Mouse (Mus musculus): ENCODE measurements at regions not wholly inside any gene's neighbourhood (a gene's known extent, or its start where the extent isn't known, plus 50 kb on each side); places are given as distances from the start of the nearest gene placed in this dataset.
A peak's percentile ranks its signal among the peaks of the same experiment; 100 is the strongest.

DNA sequence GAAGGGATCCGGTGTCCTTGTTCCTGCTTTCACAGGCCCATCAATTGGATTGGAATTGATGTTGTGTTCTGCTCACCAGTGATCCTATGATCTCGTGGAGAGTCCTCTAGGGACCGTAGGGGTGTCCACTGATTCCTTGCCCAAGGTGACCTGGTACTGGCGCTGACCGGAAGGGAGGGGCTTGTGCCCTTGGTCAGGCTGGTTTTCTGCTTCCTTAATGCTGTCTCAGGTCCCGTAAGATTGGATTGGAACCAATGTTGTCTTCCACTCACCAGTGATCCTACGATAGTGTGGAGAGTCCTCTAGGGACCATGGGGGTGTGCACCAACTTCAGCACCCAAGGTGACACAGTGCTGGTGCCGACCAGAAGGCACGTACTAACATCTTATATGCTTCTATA lies 324.9 kb upstream of the Ptchd4 start:
- no peak for DNase-seq

DNA sequence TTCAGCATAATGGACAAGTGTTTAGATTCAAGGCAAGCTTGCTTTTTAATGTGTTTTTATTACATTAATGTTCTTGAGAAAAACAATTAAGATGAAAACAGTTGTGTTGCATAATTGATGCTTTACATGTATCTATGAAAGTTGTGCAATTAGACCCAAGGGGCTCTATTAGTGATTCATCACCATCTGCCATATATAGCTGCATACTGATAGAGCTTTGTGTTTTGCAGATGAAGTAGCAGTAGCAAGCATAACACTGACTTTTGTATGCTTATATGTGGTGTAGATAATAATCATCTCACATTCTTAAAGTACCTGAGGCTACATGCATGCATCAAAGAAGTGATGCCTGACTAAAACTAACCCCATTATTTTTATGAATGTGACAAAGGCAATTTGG lies 307.3 kb upstream of the Ptchd4 start:
- no peak for DNase-seq

DNA sequence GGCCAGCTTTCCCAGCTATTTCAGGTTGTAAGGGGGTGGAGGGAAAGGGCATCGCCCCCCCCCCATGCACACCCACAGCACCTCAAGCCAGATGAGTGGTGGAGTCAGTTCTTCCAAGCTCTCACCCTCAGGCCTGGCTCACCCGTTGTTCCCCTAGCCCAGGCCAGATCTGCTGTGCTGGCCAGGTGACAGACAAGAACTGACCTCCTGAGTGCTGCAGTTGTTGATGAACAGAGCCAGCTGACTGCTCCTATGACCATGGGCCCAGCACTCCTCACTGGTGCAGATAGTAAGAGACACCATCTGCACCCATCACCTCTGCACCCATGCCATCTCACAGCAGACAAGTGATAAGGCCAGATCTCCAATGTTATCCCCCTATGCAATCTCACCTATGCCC lies 291.5 kb upstream of the Ptchd4 start:
- no peak for DNase-seq

DNA sequence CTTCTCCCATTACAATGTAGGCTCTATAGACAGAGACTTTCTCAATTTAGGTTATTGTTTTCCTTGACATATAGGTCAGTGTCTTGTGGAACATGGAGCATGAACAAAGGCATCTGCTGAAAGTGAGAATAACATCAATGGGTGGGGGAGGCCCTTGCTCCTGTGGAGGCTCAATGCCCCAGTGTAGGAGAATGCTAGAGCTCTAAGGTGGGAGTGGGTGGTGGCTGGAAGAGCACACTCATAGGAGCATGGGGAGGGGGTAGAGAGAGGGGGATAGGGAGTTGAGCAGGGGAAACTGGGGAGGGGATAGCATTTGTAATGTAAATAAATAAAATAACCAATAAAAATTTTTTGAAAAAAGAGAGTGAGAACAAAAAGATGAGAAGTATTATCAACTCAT lies 288.5 kb upstream of the Ptchd4 start:
- no peak for DNase-seq

DNA sequence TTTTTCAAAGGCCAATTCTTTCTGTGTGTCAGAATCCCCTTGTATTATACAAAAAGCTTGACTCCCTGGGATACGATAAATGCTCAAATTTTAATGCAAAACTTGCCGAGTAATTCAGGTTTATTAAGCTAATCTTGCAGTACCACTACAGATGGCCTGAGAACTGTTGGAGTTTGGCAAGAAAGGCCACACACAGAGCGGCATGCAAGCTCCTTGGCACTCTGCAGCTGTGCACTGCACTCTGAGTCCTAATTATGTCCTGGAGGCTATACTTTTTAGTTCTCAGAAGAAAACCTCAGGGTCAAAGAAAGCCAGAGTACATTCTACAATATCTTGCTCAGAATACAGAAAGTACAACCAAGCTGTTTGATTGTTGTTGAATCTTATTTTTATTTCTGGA lies 286.3 kb upstream of the Ptchd4 start:
- DNase-seq = no peak

DNA sequence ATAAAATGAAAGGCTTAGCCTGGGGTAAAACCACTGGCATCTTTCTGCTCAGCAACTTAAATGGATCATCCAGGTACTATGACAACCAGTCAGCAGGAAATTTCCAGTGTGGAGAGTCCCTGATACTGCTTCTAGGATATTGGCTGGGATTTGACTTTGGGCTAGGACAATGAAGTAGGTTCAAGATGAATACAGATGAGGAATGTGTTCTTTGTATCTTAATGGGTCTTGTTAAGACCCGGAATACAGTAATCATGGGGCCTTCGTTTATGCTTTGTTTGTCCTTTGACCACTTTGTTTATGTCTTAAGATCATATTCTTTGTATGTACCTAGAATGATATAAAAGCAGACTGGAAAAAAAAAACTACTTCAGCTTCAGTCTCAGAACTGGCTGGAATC lies 278.7 kb upstream of the Ptchd4 start:
- no peak for DNase-seq

DNA sequence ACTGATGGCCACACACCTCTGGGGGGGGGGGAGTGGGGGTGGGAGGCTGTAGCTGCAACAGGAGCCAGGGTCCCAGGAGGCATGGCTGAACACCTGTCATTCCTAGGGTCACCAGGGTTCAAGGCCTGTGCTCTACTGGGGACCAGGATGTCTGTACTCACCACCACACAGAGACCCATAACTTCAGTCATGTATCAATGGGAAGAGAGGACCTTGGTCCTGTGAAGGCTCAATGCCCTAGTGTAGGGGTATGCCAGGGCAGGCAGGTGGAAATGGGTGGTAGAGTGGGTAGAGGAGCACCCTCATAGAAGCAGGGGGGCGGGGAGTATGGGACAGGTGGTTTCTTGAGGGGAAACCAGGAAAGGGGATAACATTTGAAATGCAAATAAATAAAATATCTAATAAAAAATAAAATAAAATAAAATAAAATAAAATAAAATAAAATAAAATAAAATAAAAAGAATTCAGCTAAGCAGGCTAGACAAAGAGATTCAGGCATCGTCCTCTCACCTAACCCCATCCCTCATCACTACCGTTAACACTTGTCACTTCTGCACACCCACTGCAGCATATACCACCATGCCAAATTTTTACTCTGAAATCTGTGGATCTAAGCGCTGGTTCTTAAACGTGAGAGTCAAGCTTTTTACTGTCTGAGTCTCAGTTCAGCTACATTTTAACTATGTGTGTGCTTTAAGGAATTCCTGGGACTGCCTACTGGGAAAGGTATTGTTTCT lies 265.8 kb upstream of the Ptchd4 start:
- DNase-seq = no peak

DNA sequence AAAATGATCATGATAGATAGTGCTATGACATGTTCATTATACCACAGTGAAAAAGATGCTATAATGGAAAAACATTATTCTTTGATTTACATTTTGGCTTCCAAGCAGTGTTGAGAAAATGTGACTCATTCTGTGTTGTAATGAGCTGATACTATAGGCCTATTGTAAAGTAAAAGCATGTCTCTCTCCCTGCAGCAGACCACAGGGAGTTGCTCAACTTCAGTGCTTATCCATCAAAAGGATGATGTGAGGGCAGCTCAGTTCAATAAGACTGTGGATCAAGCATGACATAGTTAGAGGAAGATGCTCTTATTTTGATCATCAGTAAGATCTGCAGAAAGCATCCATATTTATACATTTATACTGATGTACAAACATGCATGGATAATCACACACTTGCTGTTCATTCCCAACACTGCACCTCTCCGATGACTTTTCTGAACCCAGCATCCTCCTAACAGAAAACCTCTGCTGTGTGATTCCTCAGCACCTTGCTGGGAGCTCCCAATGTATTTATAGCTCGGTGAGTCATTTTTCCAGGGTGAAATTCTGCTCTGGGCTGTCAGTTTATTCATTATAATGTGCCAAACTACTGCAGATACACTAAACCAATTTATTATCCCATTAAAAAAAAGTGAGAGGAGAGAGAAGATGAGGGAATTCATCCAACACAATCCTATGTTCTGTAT lies 224.8 kb upstream of the Ptchd4 start:
- no peak for DNase-seq

DNA sequence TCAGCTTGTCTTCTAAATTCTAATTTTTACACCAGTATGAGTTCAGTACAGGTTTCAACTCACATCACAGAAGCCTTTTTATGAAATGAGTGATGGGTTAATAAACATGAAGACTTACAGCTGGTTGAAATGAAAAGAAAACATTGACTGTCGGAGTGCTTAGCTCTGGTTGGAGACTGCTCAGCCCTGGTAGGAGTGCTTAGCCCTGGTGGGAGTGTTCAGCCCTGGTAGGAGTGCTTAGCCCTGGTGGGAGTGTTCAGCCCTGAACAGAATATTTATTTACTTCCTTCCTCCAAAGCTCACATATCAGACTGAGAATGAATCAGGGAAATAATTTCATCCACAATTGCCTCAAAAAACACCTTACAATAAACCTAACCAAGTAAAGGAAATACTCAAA lies 202.1 kb upstream of the Ptchd4 start:
- DNase-seq = no peak

DNA sequence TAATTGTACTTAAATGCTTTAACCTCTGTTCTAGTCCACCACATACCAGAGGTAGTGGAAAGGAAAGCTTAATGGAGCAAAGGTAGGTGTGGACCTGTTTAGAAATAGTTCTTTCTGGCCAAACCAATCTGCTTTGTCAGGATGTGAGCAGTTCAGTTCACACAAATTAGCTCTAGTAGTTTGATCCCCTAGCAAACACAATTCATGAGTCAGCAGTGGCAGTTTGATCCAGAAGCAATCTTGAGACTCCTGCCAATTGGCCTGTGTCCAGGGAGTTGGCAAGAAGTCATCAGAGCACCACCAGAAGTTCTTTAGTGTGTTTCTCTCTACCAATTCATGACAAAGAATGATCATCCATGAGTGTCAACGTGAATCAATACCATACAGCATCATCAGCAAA lies 195.0 kb upstream of the Ptchd4 start:
- peak; percentile 60 for DNase-seq

DNA sequence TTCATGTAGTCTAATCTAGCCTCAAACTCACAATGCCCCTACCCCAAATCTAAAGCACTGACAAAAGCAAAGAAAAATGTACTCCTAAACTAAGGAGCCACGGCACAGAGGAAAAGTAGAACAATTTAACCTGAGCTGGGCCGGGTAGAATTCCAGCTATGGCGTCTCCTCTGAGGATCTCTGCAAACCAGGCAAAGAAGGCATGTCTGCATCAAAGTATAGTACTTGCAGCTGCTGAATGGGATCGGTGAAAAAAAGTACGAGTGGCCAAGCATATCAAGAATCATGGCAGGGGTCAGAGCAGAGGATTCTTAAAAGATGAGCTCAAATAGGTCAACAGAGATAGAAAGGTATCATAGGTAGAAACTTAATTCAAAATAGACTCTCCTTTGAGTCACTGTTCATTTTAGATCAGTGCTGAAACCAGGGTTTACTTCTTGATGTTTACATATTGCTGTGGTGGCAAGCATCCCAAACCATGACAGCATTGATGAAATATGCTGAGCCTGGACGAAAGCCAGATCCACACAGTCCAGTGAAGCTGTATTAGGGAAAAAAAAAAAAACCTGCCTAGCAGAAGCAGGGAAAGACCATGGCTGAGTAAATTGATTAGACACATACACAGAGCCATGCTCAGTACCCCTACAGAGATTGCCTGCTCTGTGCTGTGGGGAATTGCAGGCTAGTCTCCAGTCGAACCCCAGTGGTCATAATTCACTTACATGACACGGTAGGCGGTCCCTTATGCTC lies 189.1 kb upstream of the Ptchd4 start:
- peak; percentile 63 for DNase-seq

DNA sequence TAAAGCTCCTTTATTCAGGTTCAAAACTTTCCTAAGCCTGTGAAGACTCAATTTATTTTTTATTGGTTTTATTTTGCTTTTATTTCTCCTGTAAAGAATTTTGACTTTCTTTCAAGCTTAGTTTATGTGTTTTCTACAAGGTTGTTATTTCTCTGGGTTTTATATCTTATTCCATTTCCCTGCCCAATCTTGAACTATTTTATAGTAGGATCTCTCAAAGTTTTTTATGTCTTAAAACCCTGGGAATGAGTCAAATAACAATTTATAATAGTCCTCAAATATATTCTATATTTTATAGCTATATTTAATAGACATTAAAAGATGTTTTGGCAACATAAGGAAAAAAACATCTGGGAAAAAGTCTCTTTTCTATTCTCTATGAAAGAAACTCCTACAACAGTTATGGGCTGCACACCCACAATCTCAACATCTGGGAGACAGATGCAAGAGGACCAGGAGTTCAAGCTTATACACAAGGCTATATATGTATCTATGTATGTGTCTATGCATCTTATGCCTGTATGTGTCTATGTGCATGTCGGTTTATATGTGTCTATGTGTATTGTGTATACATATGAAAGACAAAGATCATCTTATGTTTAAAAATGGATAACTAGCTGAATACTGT lies 146.2 kb upstream of the Ptchd4 start:
- DNase-seq = no peak

DNA sequence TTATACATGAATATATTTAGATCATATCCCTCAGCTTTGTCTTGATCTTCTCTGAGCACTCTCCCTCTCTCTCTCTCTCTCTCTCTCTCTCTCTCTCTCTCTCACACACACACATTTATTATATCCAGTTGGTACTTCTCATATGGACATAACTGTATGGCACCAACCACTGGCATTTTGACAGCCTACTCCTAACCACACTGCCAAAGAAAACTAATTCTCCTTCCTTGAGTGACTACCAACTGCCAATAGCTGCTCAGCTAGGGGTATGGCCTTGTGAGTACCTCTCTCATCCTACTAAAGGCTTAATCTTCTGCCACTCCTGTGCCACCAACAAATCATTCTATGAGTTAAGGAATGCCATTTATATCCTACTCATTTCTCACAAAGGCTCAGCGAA lies 127.2 kb upstream of the Ptchd4 start:
- no peak for DNase-seq

DNA sequence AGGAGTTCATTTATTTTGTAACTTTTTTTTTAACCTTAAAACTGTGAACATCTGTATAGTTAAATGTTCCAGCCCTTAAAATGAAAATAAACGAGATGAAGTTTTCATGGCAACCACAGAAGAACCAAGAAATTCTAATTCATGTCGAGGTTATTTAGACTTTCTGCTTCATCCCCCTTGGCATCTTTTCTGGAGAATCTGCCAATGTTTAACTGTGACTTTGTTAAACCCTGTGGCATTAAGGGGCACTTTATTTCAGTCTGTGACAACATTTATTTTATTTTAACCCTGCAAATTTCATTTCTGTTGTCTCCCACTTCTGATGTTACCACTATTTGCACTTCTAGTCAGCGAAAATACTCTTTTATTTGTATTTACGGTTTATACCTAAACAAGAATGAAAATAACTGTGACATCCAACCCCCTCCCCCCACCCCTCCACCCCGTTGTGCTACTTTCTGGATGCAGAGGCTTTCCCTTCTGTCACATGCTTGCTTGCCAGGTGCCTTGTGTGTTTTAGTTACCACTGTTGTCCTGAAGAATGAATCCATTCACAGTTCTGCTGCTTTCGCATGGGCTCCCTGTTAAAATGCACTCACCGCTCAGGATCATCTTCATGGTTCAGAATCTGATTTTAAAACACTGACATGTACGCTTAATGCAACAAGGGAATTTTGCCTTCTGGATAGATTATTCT lies 125.4 kb upstream of the Ptchd4 start:
- DNase-seq = no peak
